Mouse (Mus musculus) adipocyte (in vitro differentiated cells): Measurements from ENCODE around the gene 1700012B07Rik.

Experiments
- DNase-seq: peaks from one replicate; pipeline ENCODE4 v3.0.0-alpha.2; 2016; ENCODE audit warnings: low spot score

The 1700012B07Rik gene

GRCm38 (mm10) chr11:109751636-109752603, 75.9 kb downstream of the 1700012B07Rik start:
- no peak for DNase-seq

DNA sequence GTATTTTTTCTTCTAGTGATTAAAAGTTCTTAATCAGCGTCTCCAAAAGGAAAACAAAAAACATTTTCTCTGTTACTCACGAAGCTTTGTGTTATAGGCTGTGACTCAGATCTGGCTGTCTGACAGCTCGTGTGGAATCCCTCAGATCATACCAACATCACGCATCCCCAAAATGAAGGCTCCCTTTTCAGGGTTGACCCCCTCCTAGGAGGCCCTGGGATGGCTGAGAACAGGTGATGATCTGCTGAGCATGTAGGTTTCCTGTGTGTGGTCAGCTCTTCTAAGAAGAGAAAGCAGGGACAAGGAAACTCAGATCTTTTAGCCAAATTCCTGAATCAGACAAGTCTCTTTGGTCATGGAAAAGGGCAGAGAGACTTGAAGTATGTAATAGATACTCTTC, 82.6 kb downstream of the 1700012B07Rik start:
- DNase-seq = no peak

DNA sequence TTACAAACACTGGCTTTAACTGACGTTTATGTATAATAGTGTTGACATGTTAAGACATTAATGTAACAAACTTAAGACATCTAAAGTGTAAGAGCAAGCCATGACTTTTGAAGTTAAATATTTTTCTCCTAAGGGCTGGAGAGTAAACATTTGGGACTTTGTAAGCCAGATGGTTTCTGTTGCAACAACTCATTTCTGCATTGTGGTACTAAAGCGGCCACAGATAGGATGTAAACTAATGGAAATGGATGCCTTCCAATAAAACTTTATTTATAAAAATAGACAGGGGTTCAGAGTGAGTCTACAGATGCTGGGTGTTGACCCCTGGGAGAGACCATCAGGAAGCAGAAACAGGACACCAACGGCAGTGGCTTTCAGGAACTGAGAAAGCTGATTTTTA, 89.9 kb downstream of the 1700012B07Rik start:
- DNase-seq = no peak
